8 mouse cellular contexts compared by ENCODE assay signal in genomic region chr7:47007109-47007780, GRCm38 (mm10). TPM values are rescaled to one million over a fixed set of nuclear protein-coding genes. Genes with fewer than 3 reads are reported as not detected.
DNase-seq lines count a peak whose midpoint lies in the region; ATAC-seq and TF ChIP-seq lines count a peak whose summit lies in the region.

No protein-coding gene starts in this region.

- no peaks in the 10 kb centered on the region for H3K9me3 ChIP-seq in hindbrain, embryonic 10.5 days
- H3K9me3 ChIP-seq in liver, postnatal 0 days (ENCODE audit: low read length), result no peaks in the 10 kb centered on the region

- no peak for ATAC-seq in liver, postnatal 0 days
- no peak for ATAC-seq in monocyte, adult 5-6 weeks (replicated peaks; ENCODE audit: insufficient number of reproducible peaks, low FRiP score, low TSS enrichment, poor library complexity, severe bottlenecking)

- H3K4me1 ChIP-seq in cerebellum, adult 2 months (ENCODE audit: control insufficient read depth, insufficient read depth, low read length), result peaks cover 5% of the 10 kb centered on the region
- H3K4me1 ChIP-seq in hindbrain, embryonic 10.5 days (replicated peaks), result peaks cover 44% of the 10 kb centered on the region
- peaks cover 26% of the 10 kb centered on the region for H3K4me1 ChIP-seq in liver, postnatal 0 days (ENCODE audit: insufficient read depth)

- H3K4me2 ChIP-seq in liver, postnatal 0 days (ENCODE audit: low read depth, low read length), result peak overlapping the region; percentile 88

- no peak for DNase-seq in left cerebral cortex, adult 2 months (ENCODE audit: extremely low spot score in 1 of 2, low spot score in 2 of 2)
- no peak for DNase-seq in left cerebral cortex, postnatal 14 days (ENCODE audit: low spot score in 2 of 2)
- peak; percentile 35 to 51 for DNase-seq in cerebellum, adult 2 months
- no peak for DNase-seq in hindbrain, embryonic 10.5 days (ENCODE audit: low spot score)
- DNase-seq in liver, postnatal 0 days, result peak; percentile 49
- peak; percentile 18 for DNase-seq in thymus, postnatal 25 days
- no peak for DNase-seq in ovary, postnatal 10 days (ENCODE audit: low spot score)

- no peaks in the 10 kb centered on the region for H3K36me3 ChIP-seq in hindbrain, embryonic 10.5 days
- no peaks in the 10 kb centered on the region for H3K36me3 ChIP-seq in liver, postnatal 0 days (replicated peaks; ENCODE audit: insufficient read depth, low read length)

- H3K9ac ChIP-seq in liver, postnatal 0 days (replicated peaks), result peak overlapping the region; percentile 81

- 6% methylated on average over 21 of the region's 21 CpGs for WGBS in cerebellum, adult 2 months
- WGBS in hindbrain, embryonic 10.5 days, result 25% methylated on average over 21 of the region's 21 CpGs
- WGBS in liver, postnatal 0 days (ENCODE audit: insufficient replicate concordance), result 11% methylated on average over 21 of the region's 21 CpGs

- no peaks in the 10 kb centered on the region for H3K27me3 ChIP-seq in cerebellum, adult 2 months (ENCODE audit: control insufficient read depth, insufficient read depth, low read length)
- no peaks in the 10 kb centered on the region for H3K27me3 ChIP-seq in hindbrain, embryonic 10.5 days (ENCODE audit: insufficient read depth, poor library complexity, severe bottlenecking)
- H3K27me3 ChIP-seq in liver, postnatal 0 days (ENCODE audit: insufficient read depth, low read length), result no peaks in the 10 kb centered on the region

- no peak for TF ChIP-seq CTCF in left cerebral cortex, adult 2 months (IDR thresholded peaks at IDR 0.05)
- TF ChIP-seq CTCF in cerebellum, adult 2 months (IDR thresholded peaks at IDR 0.05; ENCODE audit: borderline replicate concordance, insufficient read depth, low read depth, low read length), result no peak
- no peak for TF ChIP-seq CTCF in liver, postnatal 0 days (IDR thresholded peaks at IDR 0.05; ENCODE audit: low read depth)

- no peak for TF ChIP-seq POLR2A in cerebellum, adult 2 months (IDR thresholded peaks at IDR 0.05; ENCODE audit: borderline replicate concordance, insufficient read depth, low read length)

- H3K4me3 ChIP-seq in left cerebral cortex, adult 2 months, result peak overlapping the region; percentile 75
- peak overlapping the region; percentile 86 for H3K4me3 ChIP-seq in cerebellum, adult 2 months (replicated peaks; ENCODE audit: insufficient read depth, low read depth, low read length)
- H3K4me3 ChIP-seq in hindbrain, embryonic 10.5 days, result peak overlapping the region; percentile 75
- H3K4me3 ChIP-seq in liver, postnatal 0 days (ENCODE audit: low read depth, low read length), result peak overlapping the region; percentile 79

- no peak for TF ChIP-seq EP300 in liver, postnatal 0 days (IDR thresholded peaks at IDR 0.05; ENCODE audit: low read depth)

- no peak overlapping the region; the same call in 1 of the 2 replicates for H3K27ac ChIP-seq in left cerebral cortex, adult 2 months
- H3K27ac ChIP-seq in cerebellum, adult 2 months (ENCODE audit: insufficient read depth, low read length), result peak overlapping the region; percentile 70; the same call in 1 of the 2 replicates
- peak overlapping the region; percentile 90 for H3K27ac ChIP-seq in hindbrain, embryonic 10.5 days
- H3K27ac ChIP-seq in liver, postnatal 0 days (ENCODE audit: low read depth), result peak overlapping the region; percentile 98

- intact Hi-C loops in left cerebral cortex, adult 2 months (cut with DNase I), result loop anchor here (2.0 to 5.0 kb wide), 3 partner anchors 20 to 210 kb away; partner anchors contain the start of genes Gtf2h1 and Hps5
- intact Hi-C loops in left cerebral cortex, postnatal 14 days (cut with DNase I), result no loop called here

RNA-seq across cellular contexts. Expression of gene Spty2d1, which starts 1.0 kb away (rescaled TPM):
- 10 to 100 TPM; 16.2 to 18.4 TPM for total RNA-seq in left cerebral cortex, adult 2 months (2021)
- total RNA-seq in left cerebral cortex, postnatal 14 days (2021), result 10 to 100 TPM; 10.6 to 11.0 TPM
- 11.2 and 11.3 TPM in 2 replicates for polyA plus RNA-seq in cerebellum, adult 2 months (2012; rRNA removed)
- polyA plus RNA-seq in hindbrain, embryonic 10.5 days (2016; fragmentation: Nextera tagmentation; extraction: Ambion mirVana), result 10.4 and 11.7 TPM in 2 replicates
- 6.0 and 6.4 TPM in 2 replicates for polyA plus RNA-seq in liver, postnatal 0 days (2015; fragmentation: Nextera tagmentation; extraction: Ambion mirVana)
- total RNA-seq in monocyte, adult 5-6 weeks (2017), result 84.5 to 99.8 TPM (median 97.7 TPM) in 3 replicates

RNA-seq across cellular contexts. Expression of gene Gm9999, which starts 23.9 kb away (rescaled TPM):
- total RNA-seq in left cerebral cortex, adult 2 months (2021), result not detected
- not detected for total RNA-seq in left cerebral cortex, postnatal 14 days (2021)
- not detected in 2 replicates for polyA plus RNA-seq in cerebellum, adult 2 months (2012; rRNA removed)
- not detected in 2 replicates for polyA plus RNA-seq in hindbrain, embryonic 10.5 days (2016; fragmentation: Nextera tagmentation; extraction: Ambion mirVana)
- not detected in 2 replicates for polyA plus RNA-seq in liver, postnatal 0 days (2015; fragmentation: Nextera tagmentation; extraction: Ambion mirVana)
- not detected in 3 replicates for total RNA-seq in monocyte, adult 5-6 weeks (2017)

RNA-seq across cellular contexts. Expression of gene Tmem86a, which starts 43.2 kb away (rescaled TPM):
- total RNA-seq in left cerebral cortex, adult 2 months (2021), result 10 to 100 TPM; 12.5 to 14.7 TPM
- total RNA-seq in left cerebral cortex, postnatal 14 days (2021), result 10 to 100 TPM; 17.4 to 18.8 TPM
- polyA plus RNA-seq in cerebellum, adult 2 months (2012; rRNA removed), result 18.1 and 19.0 TPM in 2 replicates
- polyA plus RNA-seq in hindbrain, embryonic 10.5 days (2016; fragmentation: Nextera tagmentation; extraction: Ambion mirVana), result 11.2 and 12.8 TPM in 2 replicates
- polyA plus RNA-seq in liver, postnatal 0 days (2015; fragmentation: Nextera tagmentation; extraction: Ambion mirVana), result 35.6 and 42.0 TPM in 2 replicates
- 3.2 to 7.5 TPM (median 4.8 TPM) in 3 replicates for total RNA-seq in monocyte, adult 5-6 weeks (2017)

RNA-seq across cellular contexts. Expression of gene Uevld, which starts 48.9 kb away (rescaled TPM):
- total RNA-seq in left cerebral cortex, adult 2 months (2021), result 10 to 100 TPM; 11.7 to 13.2 TPM
- total RNA-seq in left cerebral cortex, postnatal 14 days (2021), result 1 to 10 TPM; 9.6 to 10.0 TPM
- polyA plus RNA-seq in cerebellum, adult 2 months (2012; rRNA removed), result 7.4 and 8.0 TPM in 2 replicates
- polyA plus RNA-seq in hindbrain, embryonic 10.5 days (2016; fragmentation: Nextera tagmentation; extraction: Ambion mirVana), result 9.9 and 12.3 TPM in 2 replicates
- polyA plus RNA-seq in liver, postnatal 0 days (2015; fragmentation: Nextera tagmentation; extraction: Ambion mirVana), result 2.6 and 3.2 TPM in 2 replicates
- total RNA-seq in monocyte, adult 5-6 weeks (2017), result 4.8 to 9.9 TPM (median 6.4 TPM) in 3 replicates

Comparison
In these comparisons a context has a peak if more than half of its experiments do, and no peak if none do; other contexts are left out.
1. DNase-seq: peak in cerebellum, adult 2 months (2 of 2), liver, postnatal 0 days (single experiment) and thymus, postnatal 25 days (single experiment); none in left cerebral cortex, adult 2 months (0 of 2), left cerebral cortex, postnatal 14 days (0 of 2), hindbrain, embryonic 10.5 days (single experiment) and ovary, postnatal 10 days (single experiment).
2. Peak in every context shown above with its lines, with median percentiles within 50 percentile points of each other: H3K4me3 ChIP-seq.